Mouse (Mus musculus) embryo, embryonic 10.5 days (tissue): ENCODE data around the gene Lsm12.

Source experiments
- DNase-seq: peaks from one replicate; pipeline ENCODE4 v3.0.0-alpha.2; 2015; ENCODE audit warnings: low spot score

Gene Lsm12

DNA sequence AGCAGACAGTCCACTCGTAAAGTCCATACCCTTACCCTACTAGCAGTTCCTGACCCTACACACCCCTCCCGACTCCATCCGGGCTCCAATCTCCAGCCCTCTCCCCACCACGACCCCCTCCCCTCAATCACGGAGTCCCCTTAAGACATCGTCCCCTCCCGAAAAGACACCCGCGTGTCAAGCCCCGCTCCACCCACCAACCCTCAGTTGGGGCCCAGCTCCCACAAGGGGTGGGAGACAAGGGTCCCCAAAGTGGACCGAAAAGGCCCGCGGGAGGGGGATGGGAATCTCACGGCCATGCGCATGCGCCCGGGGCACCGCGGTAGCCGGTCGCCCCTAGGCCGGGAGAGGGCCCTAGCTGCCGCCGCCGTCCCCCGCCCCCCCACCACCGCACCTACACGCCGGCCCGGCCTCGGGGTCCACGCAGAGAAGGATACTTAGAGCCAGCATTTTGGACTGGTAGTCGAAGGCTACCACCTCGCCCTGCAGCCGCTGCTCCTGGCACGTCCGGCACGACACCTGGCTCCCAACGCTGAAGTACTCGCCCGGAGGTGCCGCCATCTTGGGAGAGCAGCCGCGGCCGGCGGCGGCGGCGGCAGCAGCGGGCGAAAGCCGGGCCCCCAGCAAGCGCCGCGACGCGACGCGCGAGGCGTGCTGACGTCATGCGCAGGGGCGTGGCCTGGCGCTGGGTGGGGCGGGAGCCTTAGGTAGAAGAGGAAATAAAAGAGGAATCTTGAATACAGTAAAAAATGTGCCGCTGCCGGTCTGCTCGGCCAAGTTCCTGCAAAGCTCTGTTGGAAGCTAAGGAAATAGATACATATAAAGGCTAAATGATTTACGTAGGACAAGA lies at the start of gene Lsm12:
Gene Lsm12 (minus strand): TSS at position 651 of the 850 bp plus-strand sequence.
- peak; percentile 94 for DNase-seq

DNA sequence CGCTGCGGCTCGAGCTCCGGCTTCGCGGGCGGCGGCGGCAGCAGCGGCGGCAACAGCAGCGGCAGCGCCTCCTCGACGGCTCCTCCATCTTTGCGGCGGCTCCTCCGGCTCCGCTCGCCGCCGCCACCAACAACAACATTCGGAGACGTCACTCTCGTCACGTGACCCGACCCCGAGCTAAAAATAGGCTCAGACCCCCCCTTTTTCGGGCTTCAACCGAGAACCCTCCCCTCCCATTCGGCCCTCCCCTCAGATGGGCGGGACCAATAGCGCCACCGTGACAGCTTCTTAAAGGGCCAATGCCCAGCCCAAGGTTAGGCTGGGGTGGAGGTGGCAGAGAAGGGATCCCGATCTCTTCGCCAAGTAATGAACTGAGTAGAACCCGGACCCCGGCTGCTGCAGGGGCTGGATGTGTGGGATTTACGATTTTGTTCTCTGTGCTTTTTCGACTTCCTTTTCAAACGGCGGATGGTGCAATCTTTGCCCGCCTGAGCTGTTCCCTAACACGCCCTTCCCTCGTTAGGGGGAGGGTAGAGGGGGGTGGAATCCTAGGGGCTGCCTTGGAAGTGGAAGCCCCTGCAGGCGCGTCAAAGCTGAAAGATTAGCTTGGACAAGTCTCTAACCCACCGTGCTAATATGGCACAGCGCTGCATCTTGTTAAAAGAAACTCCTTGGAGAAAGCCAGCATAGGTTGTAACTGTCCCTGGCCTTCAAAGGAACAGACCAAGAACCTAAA lies 45.1 kb upstream of the Lsm12 start, which contains the start of gene Hdac5:
Gene Hdac5 (minus strand): TSS at position 161 of the 736 bp plus-strand sequence.
- DNase-seq = peak; percentile 100

DNA sequence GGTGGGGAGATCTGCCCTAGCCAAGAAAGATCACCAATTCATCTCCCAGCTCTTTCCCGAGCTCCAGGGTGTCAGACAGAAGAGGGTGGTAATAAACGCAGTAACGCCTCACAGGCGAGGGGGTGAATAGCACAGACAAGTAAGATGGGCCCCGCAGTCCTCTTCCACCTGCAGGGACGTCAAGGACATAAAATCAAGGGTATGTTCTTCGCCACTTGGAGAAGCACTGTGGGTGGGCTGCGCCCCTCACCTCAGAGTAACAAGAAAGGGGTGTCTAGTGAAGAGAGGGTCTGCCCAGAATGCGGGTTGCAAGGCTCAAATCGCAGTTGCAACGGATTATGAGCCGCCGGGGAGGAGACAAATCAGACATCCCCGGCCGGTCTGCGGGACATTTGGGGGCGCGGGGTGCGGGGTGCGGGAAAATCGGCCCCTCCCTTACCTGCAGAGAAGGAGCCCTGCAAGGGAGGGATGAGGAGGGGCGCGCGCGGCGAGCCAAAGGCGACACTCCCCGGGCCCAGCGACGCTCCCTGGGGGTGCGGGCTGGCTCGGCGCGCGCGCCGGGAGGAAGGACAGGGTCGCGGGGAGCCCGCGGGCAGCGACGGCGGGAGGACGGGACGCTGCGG lies 44.3 kb upstream of the Lsm12 start:
- DNase-seq = peak; percentile 45

DNA sequence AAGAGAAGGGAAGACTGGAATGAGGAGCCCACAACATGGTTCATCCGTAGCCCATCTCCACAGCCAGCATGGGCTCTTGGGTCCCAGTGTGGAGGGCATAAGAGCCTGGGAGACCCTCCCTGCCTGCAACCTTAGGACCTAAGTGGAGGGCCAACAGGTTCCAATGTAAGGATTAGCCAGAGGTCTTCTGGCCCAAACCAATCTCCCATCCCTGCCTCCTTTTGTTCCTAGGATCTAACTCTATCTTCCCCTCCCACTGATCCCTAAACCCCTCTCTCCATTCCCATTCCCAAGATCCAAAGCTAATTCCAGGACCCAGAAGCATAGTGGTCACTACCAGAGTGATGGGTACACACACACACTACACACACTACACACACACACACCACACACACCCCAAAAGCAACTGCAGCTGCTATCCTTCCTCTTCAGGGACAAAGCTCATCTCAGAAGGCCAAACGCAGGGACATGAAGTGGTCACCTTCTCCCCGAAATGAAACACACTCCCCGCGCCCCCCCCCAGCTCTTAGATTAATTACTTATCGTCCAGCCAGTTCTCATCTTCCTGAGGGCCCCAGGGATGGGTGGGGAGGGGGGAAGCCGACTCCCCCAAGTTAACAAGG lies 43.7 kb upstream of the Lsm12 start:
- no peak for DNase-seq

GRCm38 (mm10) chr11:102228191-102228545 lies 43.1 kb upstream of the Lsm12 start:
- DNase-seq = no peak

- DNase-seq = peak; percentile 63
Observed at GRCm38 (mm10) chr11:102227270-102228190, 42.4 kb upstream of the Lsm12 start.

DNA sequence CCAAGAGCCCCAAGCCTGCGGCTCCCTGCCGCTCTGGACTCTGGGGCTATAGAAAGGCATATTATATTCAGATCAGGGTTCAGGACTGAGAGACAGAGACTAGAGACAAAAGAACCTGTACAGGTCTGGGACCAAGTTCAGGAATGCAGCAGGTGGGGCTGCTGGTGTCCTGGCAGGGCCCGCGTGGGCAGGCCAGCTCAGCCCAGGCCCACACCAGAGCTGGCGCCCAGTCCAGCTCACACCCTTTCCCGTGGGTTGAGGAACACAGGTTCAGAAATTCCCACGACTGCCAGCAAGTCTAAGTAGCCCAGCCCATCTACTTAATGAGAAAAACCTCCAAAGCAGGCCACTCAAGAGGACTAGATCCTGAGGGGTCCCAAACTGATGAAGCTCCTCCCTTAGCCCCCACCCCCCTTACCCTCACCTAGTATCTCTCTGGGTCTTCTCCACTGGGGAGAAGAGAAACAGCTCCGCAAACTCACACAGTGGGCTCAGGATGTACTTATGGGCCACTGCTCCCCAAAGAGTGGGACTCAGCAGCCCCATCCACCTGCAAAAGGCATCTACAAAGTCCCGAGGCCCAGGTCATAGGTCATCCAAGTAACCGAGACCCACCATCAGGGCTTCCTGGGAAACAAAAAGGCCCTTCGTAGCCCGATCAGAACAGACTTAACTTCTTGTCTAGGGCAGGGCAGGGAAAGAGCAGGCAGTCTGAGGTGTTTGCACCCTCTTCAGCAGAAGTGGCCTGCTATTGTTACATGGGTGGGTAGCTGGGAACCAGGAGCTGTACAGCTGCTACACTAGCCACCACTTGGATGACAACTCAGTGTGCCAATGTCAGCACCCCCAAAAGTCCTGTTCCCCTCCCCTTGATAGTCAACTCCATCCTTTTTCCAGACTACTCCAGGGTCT lies 41.2 kb upstream of the Lsm12 start:
- DNase-seq = no peak

DNA sequence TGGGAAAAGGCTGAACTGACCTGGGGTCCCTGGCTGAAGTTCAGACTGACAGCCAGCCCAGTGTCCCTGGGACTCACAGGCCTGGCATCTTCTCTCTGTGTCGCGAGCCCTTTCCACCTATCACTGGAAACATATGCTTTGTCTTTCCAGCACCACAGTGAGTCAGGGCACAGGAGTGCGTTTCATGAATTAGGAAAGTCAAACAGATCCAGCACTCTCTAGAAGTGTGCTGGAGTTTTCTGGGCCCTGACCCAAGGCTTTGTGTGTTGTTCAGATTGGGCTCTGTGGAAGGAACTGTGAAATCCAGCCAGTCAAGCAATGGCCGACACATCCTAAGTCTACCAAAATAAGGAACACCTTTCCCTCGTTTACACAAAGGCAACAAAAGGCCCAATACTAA lies 40.1 kb upstream of the Lsm12 start:
- DNase-seq = no peak

DNA sequence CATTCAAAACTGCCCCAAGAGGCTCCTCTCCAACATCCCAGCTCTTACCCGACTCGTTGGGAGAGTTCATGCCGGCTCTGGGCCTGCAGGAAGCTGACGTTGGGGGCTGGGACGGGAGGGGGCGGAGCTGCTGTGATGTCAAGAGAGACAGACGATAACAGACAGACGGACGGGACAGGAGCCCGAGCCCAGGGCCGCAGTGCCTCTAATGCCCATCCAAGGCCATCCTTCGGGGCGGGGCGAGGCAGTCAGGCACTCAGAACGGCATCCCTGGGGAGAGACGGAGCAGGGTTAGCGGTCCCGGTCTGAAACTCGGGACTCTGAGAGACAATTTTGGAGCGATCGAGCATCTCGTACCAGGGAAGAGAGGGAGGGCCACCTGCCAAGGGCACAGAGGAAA lies 39.6 kb upstream of the Lsm12 start:
- no peak for DNase-seq

DNA sequence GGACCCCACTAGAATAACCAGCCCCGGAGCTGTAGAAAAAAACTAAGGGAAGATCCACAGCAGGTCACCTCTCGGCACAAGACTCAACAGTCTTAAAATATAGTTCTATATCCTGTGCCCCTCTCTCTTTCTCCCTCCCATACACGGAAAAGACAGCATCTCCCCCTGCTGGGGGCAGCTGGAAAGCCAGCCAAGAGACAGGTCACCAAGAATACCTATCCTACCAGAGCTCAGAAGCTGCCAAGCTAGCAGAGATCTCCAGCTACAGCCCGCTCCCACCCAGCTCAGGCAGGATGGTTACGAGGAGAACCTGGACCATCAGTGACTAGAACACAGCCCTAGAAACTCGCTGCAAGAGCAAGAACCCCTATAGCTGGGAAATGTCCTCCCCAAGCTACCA lies 38.1 kb upstream of the Lsm12 start:
- peak; percentile 82 for DNase-seq

GRCm38 (mm10) chr11:102221954-102222351 lies 36.9 kb upstream of the Lsm12 start:
- no peak for DNase-seq

DNA sequence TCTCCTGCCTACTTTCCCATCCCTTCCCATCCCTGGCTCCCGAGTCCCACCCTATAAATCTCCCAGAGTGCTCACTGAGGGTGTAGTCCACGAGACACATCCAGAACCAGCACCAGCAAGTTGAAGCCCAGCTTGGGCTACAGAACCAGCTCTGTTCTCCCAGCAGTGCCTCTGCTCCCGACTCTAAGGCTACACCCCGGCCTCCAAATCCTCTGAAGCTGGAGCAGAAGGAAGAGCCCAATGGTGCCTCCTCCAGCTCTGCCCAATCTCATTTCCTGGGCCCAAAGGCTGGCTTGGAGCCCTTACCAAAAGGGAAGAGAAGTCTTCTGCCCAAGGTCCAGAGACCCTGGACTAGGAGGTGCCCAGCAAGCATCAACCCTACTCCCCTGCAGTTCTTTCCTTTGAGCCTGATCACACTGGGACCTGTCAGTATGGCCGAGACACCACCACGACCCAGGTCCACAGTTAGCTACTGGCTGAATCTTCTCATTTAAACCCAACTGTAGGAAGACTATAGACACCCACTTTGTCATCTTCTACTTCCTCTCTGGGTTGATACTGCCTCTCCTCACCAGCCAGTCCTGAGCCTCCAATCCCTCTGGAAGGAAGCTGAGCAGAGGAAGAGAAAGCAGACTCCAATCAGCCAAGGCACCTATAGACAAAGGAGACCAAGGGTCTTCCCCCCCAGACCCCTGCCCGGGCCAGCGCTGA lies 36.3 kb upstream of the Lsm12 start:
- no peak for DNase-seq

- no peak for DNase-seq
Observed at GRCm38 (mm10) chr11:102220451-102220850, 35.4 kb upstream of the Lsm12 start.

GRCm38 (mm10) chr11:102219994-102220346 lies 34.9 kb upstream of the Lsm12 start:
- no peak for DNase-seq

GRCm38 (mm10) chr11:102219247-102219993 lies 34.3 kb upstream of the Lsm12 start:
- no peak for DNase-seq

DNA sequence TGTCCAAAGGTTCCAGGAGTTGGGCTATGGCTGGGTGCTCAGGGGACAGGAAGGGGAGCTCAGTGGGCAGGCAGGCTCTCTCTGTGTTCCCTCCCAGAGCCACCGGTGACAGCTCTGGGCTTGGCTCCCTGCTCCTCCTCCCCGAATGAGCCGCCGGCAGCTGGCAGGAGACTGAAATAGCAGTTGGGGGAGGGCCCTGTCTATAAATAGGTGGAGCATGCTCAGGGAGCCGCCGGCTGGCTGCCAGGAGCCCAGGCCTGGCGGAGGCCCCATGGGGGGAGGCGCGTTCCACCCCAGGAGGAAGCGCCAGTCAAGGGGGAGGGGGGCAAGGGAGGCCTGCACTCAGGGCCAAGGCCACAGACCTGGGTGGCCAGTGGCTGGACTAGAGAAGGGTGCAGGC lies 33.7 kb upstream of the Lsm12 start:
- DNase-seq = peak; percentile 85

- DNase-seq = no peak
Observed at GRCm38 (mm10) chr11:102217876-102218430, 32.9 kb upstream of the Lsm12 start.

DNA sequence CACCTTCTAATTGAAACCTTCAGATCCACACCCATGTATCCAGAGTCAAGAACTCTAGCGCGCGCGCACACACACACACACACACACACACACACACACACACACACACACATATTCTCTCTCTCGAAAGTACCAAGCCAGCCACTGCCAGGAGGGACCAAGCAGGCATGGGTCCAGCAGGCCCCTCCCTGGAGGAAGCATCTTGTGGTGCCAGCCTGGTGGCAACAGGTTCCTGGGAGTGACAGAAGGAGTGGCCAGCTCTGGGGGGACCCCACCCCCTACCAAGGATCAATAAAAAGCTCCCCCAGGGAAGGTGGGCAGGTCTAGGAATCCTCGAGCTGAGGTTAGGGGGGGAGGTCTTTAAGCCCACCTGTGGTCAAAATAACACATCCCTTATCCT lies 32.3 kb upstream of the Lsm12 start:
- no peak for DNase-seq

- no peak for DNase-seq
Observed at GRCm38 (mm10) chr11:102216886-102217240, 31.8 kb upstream of the Lsm12 start.
